Mouse (Mus musculus) kidney, adult 9 months (tissue): ENCODE data around the gene Ankrd53.

Source experiments
- DNase-seq: peaks from one replicate; pipeline ENCODE4 v3.0.0; 2022

The Ankrd53 gene

DNA sequence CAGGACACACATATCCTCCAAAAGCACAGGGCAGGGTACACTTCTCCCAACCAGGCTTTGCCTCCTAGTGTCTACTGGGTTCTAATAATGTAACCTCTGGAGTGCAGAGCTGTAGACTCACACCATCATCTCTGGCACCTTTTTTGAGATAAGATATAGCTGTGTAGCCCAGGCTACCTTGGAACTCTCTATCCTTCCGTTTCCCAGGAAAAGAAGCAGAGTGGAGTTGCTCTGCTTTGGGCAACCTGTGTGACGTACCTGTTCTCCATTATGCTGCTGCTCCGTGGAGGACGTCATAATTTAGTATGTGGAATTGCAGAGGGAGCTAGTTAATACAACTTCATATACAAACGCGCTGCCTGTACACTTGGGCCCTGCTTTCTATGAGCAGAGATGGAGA is at the start of gene Ankrd53:
Gene Ankrd53, plus strand, starts transcription at position 301 of the 400 bp plus-strand sequence.
- no peak for DNase-seq

DNA sequence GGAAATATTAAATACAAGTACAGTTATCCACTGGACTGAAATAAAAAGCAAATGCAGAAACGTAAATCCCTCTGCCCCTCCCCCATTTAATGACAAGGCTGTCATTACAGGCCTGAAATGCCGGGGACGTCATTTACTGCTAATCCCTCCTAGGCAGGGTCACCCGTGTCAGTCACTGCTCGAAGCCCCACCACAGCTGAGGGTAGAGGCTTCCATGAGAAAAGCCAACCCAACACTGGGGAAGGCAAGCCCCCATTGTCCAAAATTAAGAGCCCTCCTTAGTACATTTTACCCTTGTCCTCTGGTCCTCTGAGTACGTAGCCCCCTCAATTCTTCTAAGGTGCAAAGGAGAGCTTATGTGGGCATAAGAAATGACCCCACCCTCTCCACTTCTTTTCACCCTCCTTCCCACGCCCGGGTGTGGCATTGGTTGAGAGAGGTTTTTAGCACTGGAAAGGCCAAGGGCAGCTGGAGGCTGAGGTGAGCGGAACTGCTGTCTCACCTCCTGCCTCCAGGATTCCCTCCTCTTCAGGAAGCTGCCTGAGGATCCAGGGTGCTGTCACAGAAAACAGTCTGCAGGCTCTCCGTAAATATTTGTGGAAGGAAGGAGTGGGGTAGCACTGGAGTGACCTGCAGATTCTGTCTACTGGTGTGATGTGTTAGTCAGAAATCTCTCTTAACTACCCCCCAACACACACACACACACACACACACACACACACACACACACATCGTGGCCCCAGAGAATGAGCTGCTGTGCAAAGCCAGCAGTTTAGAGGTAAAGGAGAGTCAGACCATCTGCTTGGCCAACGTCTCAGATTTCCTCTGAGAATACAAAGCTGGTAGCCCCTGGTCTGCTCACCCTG is 48.9 kb upstream of the Ankrd53 start:
- no peak for DNase-seq

DNA sequence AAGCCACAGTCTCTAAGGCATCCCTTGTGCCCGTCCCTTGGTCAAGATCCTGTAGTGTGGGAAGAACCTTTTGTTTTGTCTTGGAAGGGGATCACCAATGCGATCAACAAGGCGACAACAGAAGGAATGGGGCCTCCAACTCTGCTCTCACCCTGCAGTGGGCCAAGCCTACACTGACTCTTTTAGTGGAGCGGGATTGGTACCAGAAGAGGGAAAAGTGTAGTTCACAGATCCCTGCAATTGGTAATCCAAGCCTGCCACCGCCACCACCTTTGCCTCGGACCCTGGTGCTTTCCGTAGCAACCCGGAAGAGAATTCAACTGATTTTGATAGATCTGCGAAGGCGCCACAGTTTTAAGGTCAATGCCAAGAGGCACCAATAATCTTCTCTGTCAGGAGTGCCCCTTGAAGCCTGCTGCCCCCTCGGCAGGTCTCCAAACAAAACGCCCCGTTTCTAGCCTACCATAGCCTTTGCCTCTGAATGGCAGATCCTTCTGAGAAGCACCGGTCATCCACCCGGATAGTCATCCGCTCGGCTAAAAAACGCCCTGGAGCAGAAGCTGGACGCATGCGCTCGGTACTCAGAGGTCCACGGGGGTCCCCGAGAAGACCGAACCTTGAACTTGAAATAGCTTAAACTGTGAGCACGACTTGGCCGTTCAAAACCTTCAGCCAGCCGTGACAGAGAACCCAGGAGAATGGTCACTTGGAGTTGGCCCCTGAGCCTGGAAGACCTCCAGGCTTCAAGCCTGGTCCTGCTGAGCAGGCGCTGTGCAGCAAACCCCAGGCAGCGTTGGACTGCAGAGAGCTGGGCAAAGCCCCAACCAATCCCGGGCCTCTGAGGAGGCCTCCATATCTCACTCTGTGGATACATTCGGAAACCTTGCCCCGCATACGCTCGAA is 48.0 kb upstream of the Ankrd53 start:
- DNase-seq, result no peak

DNA sequence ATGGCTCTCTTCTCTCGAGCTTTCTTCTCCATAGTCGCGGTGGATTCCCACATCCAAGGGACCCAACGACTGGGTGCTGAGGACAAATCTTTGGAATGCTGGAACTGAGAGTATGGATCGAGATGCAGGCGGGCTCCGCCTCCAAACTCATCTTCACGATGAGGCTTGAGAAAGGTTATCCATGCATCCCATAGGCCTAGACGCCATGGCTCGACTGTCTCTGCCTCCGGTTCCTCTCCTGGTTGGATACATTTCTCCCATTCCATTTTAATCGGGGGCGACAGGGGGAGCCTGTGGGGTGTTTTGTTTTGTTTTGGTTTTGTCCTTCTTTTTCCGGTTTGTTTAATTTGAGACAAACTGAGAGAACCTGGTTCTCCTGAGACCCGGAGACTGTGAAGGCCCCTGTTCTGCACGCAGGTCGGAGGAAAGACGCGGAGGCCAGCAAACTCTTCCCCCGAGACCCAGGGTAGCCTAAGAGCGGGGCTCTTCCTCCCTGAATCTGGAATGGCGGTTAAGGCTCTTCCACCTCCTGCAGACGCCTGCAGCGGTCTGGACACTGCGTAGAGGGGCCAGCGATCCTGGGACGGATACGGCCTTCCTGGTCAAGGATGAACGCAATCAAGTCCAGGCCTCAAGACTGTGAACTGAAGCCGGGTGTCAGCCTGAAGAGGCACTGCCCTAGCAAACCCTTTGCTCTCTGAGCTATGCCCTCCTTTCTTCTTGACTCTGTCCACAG is 46.8 kb upstream of the Ankrd53 start:
- no peak for DNase-seq

DNA sequence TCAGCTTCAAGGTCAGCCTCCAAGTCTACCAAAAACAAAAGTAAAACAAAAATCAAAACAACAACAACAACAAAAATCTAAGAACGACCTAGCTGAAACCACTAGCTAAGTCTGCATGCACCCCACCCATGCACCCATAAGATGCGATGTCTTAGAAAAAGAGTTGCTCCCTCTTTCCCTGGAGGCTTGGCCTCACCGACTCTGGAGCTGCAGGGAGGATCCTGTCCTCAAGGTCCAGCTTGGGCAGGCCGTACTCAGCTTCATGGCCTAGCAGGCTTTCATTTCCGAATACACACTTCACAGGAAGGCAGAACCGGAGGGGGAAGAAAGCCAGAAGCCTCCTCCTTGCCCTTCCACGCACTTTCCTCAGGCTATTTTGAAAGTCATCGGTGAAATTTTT is 45.4 kb upstream of the Ankrd53 start:
- DNase-seq, result no peak

GRCm38 (mm10) chr6:83722526-83722925 is 39.9 kb upstream of the Ankrd53 start:
- DNase-seq, result no peak

- no peak for DNase-seq
Measured at GRCm38 (mm10) chr6:83727178-83727577, 35.3 kb upstream of the Ankrd53 start.

GRCm38 (mm10) chr6:83728488-83728887 is 34.0 kb upstream of the Ankrd53 start:
- DNase-seq, result peak; percentile 36

DNA sequence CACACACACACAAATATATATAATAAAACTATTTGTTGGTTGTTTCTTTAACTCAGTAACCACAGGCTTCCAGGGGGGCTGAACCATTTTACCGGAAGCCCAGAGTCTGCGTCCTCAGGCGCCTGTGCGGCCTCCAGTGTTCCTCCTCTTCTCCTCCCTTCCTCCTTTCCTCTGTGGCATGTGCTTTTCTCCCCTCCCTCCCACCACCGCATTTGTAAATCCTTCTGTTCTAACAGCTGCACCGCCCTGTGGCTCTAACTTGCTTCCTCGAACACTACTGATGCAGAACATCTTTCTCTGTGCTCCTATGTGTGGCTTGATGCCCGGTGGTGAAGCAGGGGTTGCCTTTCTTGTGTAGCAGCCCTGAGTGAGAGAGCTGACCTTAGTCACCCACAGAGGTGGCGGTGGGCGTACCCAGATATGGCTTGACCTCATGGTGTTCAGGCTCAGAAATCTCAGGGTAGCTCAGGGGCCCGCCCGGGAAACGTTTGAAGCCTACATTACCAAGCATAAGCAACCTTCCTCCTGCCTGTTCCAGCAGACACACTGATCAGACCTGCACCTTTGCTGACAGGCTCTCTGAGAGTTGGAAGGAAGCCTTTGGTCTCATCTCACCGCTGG is 33.0 kb upstream of the Ankrd53 start:
- no peak for DNase-seq

GRCm38 (mm10) chr6:83731128-83731527 is 31.3 kb upstream of the Ankrd53 start:
- DNase-seq, result peak; percentile 71

GRCm38 (mm10) chr6:83737311-83737710 is 25.1 kb upstream of the Ankrd53 start:
- DNase-seq, result no peak

GRCm38 (mm10) chr6:83738596-83738995 is 23.8 kb upstream of the Ankrd53 start:
- no peak for DNase-seq

DNA sequence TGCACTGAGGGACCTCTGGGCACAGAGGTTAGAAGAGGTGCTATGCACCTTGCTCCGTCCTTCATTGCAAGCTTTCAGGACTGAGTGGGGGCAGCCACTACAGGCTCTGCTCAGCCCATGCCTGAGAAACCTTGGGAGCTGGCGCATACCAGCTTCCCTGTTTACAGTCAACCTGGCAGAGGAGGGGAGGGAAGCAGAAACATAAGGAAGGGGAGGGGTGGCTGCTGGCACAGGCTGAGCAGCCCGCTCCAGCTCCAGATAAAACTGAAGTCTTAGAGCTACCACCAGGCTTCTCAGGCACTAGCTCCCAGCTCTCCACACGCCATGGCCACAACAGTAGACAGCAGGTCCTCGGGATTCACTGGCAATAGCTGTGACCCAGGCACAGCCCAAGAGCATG is 19.7 kb upstream of the Ankrd53 start, which contains the start of gene Atp6v1b1:
Gene Atp6v1b1, plus strand, starts transcription at position 230 of the 400 bp plus-strand sequence.
- DNase-seq, result peak; percentile 63

DNA sequence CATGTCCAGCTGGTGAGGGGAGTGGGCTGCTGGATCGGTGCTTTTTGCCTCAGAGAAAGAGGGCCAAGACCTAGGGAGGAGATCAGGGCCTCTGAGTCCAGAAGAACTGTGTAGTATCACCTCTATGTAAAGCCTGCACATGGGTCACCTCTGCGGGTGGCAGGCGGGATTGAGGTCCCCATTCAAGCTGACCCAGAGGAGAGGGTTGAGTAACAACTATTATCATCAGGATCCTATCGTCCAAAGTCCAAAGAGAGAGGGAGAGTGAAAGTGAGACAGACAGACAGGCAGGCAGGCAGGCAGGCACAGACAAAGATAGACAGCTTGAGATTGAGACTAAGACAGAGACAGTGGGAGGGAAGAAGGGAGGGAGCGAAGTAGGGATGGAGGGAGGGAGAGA is 19.2 kb upstream of the Ankrd53 start:
- no peak for DNase-seq

DNA sequence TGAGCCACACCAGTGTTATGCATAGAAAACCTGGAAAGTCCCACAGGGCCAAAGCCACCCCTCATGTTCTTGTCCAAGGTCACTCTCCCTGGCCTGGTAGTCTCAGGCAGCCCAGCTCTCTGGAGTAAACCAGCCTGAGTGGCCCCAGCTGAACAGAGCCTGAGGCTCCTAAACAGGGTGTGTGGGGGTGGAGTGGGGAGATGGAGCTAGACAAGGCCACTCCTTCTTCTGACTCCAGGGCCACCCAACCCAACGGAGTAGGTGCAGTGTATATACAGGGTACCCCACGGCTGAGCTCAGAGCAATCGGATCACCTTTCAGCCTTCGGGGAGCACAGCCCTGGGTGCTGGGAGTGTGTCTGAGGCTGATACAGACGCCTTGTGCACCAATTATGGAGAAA is 18.3 kb upstream of the Ankrd53 start:
- peak; percentile 77 for DNase-seq

- DNase-seq, result no peak
Measured at GRCm38 (mm10) chr6:83744557-83744956, 17.9 kb upstream of the Ankrd53 start.

DNA sequence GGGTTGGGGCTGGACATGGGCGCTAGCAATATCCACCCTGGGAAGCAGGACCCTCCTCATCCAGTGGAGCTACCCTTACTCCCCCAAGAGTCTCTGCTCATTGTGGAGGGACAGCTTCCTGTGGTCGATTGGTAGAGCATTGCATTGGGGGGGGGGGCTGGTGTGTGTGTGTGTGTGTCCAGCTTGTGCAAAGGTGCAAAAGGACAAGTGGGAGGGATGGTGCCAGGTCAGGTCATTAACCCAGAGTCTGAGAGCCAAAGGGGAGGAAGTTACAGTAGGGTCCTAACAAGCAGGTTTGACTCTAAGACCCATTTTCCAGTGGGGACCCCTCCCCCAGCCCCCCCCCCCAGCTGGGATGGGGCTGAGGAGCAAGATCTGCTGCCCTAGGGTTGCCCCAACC is 17.0 kb upstream of the Ankrd53 start:
- no peak for DNase-seq

- no peak for DNase-seq
Measured at GRCm38 (mm10) chr6:83749286-83749685, 13.2 kb upstream of the Ankrd53 start.

DNA sequence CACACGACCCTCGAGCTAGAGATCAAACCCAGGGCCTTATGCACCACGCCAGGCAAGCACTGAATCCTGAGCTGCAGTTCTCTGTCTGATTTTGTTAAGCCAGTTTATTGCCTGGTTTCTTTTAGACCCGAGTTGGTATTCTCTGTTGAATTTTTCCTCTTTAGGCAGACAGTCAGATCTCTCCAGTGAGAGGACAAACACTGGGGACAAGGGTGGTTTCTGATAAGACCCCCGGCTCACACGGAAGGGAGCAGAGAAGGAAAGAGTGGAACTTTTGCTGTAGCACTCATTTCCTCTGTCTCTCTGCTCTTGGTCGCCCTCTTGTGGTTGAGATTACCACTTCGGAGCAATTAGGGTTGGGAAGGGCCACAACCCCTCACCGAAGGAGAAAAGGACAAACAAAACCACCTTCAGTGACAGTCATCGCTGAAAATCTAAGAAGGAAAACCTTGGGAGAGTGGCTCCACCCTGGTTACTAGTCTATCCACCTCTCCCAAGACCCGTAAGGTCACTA is 12.2 kb upstream of the Ankrd53 start:
- peak; percentile 57 for DNase-seq

DNA sequence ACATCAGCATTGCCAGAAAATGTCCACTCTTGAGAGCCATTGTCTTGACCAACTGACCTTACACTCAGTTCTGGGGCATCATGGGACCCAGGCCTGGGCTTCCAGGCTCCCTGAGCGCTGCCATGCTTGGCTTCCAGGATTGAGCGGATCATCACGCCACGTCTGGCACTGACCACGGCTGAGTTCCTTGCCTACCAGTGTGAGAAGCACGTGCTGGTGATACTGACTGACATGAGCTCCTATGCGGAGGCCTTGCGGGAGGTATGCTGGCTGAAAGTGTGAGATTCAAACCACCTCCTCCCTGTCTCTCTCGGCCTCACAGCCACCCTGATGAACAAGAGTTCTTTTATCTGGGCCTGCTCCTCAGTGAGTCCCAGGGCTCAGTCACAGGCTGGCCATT is 6.4 kb upstream of the Ankrd53 start:
- DNase-seq, result no peak

GRCm38 (mm10) chr6:83762880-83763431 is 512 bp downstream of the Ankrd53 start:
- peak; percentile 37 for DNase-seq

GRCm38 (mm10) chr6:83766982-83767381 is 4.5 kb downstream of the Ankrd53 start:
- DNase-seq, result no peak
